Mouse (Mus musculus) heart, embryonic 14.5 days (tissue): ENCODE measurements around the gene Map3k6. TPM values are rescaled to one million over a fixed set of nuclear protein-coding genes. Genes with fewer than 3 reads are reported as not detected.
A peak's percentile ranks its signal among the peaks of the same experiment; 100 is the strongest.

Experiments used
- ATAC-seq: fragments of 200-750 bp; cut with Nextera tagmentation; 2 replicates; pipeline ENCODE4 v1.8.0; 2017; ENCODE audit warnings: low read depth, moderate TSS enrichment; ENCODE audit not compliant: insufficient number of reproducible peaks, insufficient read depth, low FRiP score
- H3K27ac ChIP-seq, 2 experiments: fragments of 200-500 bp in 1 of 2; fragments of 300-500 bp in 1 of 2; sonication (generic) in 1 of 2; replicated peaks in 1 of 2; 2 replicates each; pipeline ENCODE4 v1.5.1; 2012 to 2014; ENCODE audit warnings: low read depth in 2 of 2, low read length in 2 of 2, control low read depth in 1 of 2, mild to moderate bottlenecking in 1 of 2, mixed read lengths in 1 of 2; ENCODE audit not compliant: control insufficient read depth in 1 of 2, insufficient read depth in 1 of 2
- H3K27me3 ChIP-seq: fragments of 300-500 bp; sonication (generic); 2 replicates; pipeline ENCODE4 v1.6.1; 2014; ENCODE audit warnings: mild to moderate bottlenecking, low read length, control low read depth; ENCODE audit not compliant: control insufficient read depth, insufficient read depth
- H3K36me3 ChIP-seq: fragments of 300-500 bp; sonication (generic); 2 replicates; pipeline ENCODE4 v1.6.1; 2014; ENCODE audit warnings: mild to moderate bottlenecking, control low read depth, low read length, mixed read lengths; ENCODE audit not compliant: control insufficient read depth, insufficient read depth
- H3K4me1 ChIP-seq, 2 experiments: fragments of 200-500 bp in 1 of 2; fragments of 300-500 bp in 1 of 2; sonication (generic) in 1 of 2; 2 replicates each; pipeline ENCODE4 v1.6.1; 2012 to 2014; ENCODE audit warnings: low read length in 2 of 2, control low read depth in 1 of 2, mixed read lengths in 1 of 2; ENCODE audit not compliant: control insufficient read depth in 2 of 2, insufficient read depth in 2 of 2
- H3K4me2 ChIP-seq: fragments of 300-500 bp; sonication (generic); 2 replicates; pipeline ENCODE4 v1.6.1; 2014; ENCODE audit warnings: mild to moderate bottlenecking, low read length
- H3K4me3 ChIP-seq, 2 experiments: fragments of 200-500 bp in 1 of 2; fragments of 300-500 bp in 1 of 2; sonication (generic) in 1 of 2; 2 replicates each; pipeline ENCODE4 v1.5.1; 2012 to 2014; ENCODE audit warnings: low read length in 2 of 2, mild to moderate bottlenecking in 2 of 2, control low read depth in 1 of 2, low read depth in 1 of 2, moderate library complexity in 1 of 2; ENCODE audit not compliant: control insufficient read depth in 1 of 2, insufficient read depth in 1 of 2
- H3K9ac ChIP-seq: fragments of 300-500 bp; sonication (generic); 2 replicates; pipeline ENCODE4 v1.6.1; 2014; ENCODE audit warnings: mild to moderate bottlenecking, low read length
- H3K9me3 ChIP-seq: fragments of 300-500 bp; sonication (generic); 2 replicates; pipeline ENCODE4 v1.6.1; 2016; ENCODE audit warnings: low read length, control low read depth; ENCODE audit not compliant: control insufficient read depth
- WGBS: fragments of 180-500 bp; shearing (Covaris S2); extraction: QIAGEN DNeasy Blood & Tissue Kit; methylation state at CpG from one replicate; pipeline ENCODE4 v1.1.7; 2014; 5-methylcytosine and 5-hydroxymethylcytosine counted together
- polyA plus RNA-seq: library from polyadenylated mRNA; unstranded; fragments of >200 nt; fragmentation: Nextera tagmentation; extraction: Ambion mirVana; gene quantifications from 2 replicates; pipeline ENCODE4 v1.2.1, GENCODE M21; 2014

Gene Map3k6
- polyA plus RNA-seq, 1 experiment from 2014 or later, result 1.6 TPM

DNA sequence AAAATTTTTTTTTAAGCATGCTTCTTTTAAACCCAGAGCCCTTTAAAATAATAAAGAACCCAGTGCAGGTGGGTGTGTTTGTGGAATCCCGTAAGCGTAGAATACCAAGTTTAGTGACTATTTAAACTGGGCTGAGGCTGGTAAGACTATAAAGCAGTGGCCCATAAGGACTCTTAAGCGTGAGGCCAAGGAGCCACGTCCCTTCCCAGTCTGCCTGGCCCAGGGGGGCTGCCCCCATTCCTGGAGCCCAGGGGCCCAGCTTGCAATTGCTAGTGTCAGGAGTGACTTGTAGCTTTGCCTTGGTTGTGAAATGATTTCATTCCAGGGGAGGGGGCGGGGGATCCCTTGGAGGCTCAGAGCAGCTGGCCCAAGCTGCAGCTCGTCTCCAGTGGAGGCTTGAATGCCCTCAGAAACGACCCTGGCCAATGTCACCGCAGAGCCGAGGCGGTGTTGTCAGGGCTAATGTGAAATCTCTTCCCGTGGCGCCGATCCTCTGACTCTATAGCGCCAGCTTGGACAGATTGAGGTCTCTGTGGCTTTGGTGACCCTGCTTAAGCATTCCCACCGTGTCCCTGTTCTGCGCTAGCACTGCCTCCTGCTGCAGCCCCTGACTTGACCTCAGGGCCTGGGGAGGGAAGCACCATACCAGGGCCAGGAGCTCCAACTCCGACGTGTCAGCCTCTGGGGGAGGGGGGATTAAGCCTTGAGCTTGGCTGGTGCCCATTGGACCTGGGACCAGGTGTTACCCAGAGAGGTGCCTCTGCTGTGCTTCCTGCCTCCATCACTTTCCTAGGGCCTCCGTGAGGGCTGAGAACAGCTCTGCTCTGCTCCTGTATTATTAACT, 42.1 kb upstream of the Map3k6 start:
- Histone ChIP-seq H3K9me3 (no peaks in the 10 kb centered on the region), H3K27ac (peak overlapping the region; percentile 76 to 90), H3K4me2 (0 out of 2 replicates have a peak overlapping the region, but pooled peaks have one; percentile 0), H3K4me1 (peaks cover 50 to 55% of the 10 kb centered on the region in 2 experiments), H3K4me3 (no peak overlapping the region), H3K9ac (peak overlapping the region; percentile 54), H3K36me3 (peaks cover 42% of the 10 kb centered on the region), H3K27me3 (no peaks in the 10 kb centered on the region)
- peak; percentile 38; the same call in 1 of the 2 replicates for ATAC-seq
- 19% methylated on average over 19 of the region's 19 CpGs for WGBS

DNA sequence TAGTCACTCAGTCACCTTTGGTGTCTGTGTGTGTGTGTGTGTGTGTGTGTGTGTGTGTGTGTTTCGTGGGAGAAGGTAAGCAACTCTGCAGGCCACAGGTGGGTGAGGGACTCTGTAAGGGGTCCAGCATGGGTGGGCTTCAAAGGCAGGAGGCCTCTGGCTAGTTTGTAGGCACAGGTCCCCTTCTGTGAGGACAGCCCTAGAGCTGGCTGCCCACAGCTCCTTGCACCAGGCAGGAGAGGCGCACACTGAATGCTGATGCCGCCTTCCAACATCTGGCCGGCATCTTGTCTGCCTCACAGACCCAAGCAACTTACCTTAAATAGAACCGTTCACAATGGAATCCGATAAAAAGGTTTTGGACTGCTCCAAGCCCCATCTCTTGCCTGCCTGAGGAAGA, 40.9 kb upstream of the Map3k6 start:
- Histone ChIP-seq H3K9ac (peak overlapping the region; percentile 53), H3K27me3 (no peaks in the 10 kb centered on the region), H3K27ac (peak overlapping the region; percentile 71 to 90; a peak in 3 of 4 replicates), H3K9me3 (no peaks in the 10 kb centered on the region), H3K4me1 (peaks cover 54 to 61% of the 10 kb centered on the region in 2 experiments), H3K4me2 (0 out of 2 replicates have a peak overlapping the region, but pooled peaks have one; percentile 12), H3K36me3 (peaks cover 30% of the 10 kb centered on the region), H3K4me3 (no peak overlapping the region)
- WGBS, result 37% methylated on average over 6 of the region's 6 CpGs
- no peak for ATAC-seq

DNA sequence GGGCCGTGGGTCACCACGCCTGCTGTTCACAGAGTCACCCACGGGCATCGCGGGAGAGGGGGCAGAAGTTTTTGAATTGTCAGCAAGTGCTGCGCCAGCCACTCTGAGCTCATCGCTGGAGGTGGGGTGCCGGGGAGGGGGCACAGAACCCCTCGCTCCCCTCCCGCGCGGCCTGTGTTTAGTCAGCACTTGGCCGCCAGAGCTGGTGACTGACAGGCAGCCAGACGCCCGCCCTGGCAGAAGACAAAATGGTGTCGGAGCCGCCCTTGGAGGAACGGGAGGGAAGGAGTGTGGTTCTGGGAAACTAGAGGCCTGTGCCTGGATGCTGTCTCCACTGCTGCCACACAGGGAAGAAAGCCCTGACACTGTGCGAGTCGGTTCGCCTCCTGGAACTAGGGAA, 40.3 kb upstream of the Map3k6 start:
- Histone ChIP-seq H3K9ac (peak overlapping the region; percentile 53), H3K27ac (peak overlapping the region; percentile 71 to 90), H3K4me2 (peak overlapping the region; percentile 12), H3K4me3 (no peak overlapping the region), H3K4me1 (peaks cover 56 to 66% of the 10 kb centered on the region in 2 experiments), H3K36me3 (peaks cover 24% of the 10 kb centered on the region), H3K27me3 (no peaks in the 10 kb centered on the region), H3K9me3 (no peaks in the 10 kb centered on the region)
- WGBS, result 31% methylated on average over 21 of the region's 21 CpGs
- ATAC-seq, result no peak

- ATAC-seq, result no peak
- Histone ChIP-seq H3K9me3 (no peaks in the 10 kb centered on the region), H3K27ac (peak overlapping the region; percentile 71 to 90), H3K4me2 (peak overlapping the region; percentile 12; the same call in 1 of the 2 replicates), H3K4me3 (no peak overlapping the region), H3K9ac (peak overlapping the region; percentile 53; the same call in 1 of the 2 replicates), H3K4me1 (peaks cover 55 to 65% of the 10 kb centered on the region in 2 experiments), H3K27me3 (no peaks in the 10 kb centered on the region), H3K36me3 (peaks cover 15% of the 10 kb centered on the region)
- 55% methylated on average over 8 of the region's 8 CpGs for WGBS
Observed at GRCm38 (mm10) chr4:133201006-133201771, 39.4 kb upstream of the Map3k6 start.

DNA sequence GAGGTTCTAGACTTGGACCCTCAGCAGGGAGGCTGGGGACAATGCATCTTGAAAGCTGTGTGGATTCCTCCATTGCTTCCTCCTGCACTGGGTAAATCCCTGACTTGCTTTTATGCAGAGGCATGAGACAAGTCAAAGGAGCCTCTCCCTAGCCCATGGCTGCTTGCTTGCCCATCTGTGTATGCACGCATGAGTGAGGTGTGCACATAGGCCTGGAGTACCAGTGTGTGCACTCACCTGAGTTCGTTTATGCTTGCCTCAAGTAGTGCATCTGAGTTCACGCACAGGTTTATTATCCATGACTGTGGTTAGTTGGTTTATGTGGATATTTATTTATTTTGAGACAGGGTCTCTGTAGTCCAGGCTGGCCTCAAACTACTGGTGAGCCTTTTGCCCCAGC, 38.4 kb upstream of the Map3k6 start:
- ATAC-seq, result no peak
- WGBS, result 94% methylated on average over 3 of the region's 3 CpGs

GRCm38 (mm10) chr4:133203591-133203990, 37.0 kb upstream of the Map3k6 start:
- H3K36me3 ChIP-seq, result peaks cover 3% of the 10 kb centered on the region; the same call in 1 of the 2 replicates
- H3K4me1 ChIP-seq, result peaks cover 33 to 41% of the 10 kb centered on the region in 2 experiments
- H3K4me3 ChIP-seq, result no peak overlapping the region
- H3K9ac ChIP-seq, result no peak overlapping the region
- H3K9me3 ChIP-seq, result no peaks in the 10 kb centered on the region
- no peak overlapping the region for H3K27ac ChIP-seq
- no peak for ATAC-seq
- no peak overlapping the region for H3K4me2 ChIP-seq
- WGBS, result 57% methylated on average over 3 of the region's 3 CpGs
- no peaks in the 10 kb centered on the region for H3K27me3 ChIP-seq

More for the DNA sequence above, 38.4 kb upstream of the Map3k6 start:
- Histone ChIP-seq H3K4me2 (no peak overlapping the region), H3K36me3 (peaks cover 5% of the 10 kb centered on the region; the same call in 1 of the 2 replicates), H3K27me3 (no peaks in the 10 kb centered on the region), H3K9ac (no peak overlapping the region), H3K27ac (no peak overlapping the region), H3K9me3 (no peaks in the 10 kb centered on the region), H3K4me1 (peaks cover 45 to 54% of the 10 kb centered on the region in 2 experiments), H3K4me3 (no peak overlapping the region)

DNA sequence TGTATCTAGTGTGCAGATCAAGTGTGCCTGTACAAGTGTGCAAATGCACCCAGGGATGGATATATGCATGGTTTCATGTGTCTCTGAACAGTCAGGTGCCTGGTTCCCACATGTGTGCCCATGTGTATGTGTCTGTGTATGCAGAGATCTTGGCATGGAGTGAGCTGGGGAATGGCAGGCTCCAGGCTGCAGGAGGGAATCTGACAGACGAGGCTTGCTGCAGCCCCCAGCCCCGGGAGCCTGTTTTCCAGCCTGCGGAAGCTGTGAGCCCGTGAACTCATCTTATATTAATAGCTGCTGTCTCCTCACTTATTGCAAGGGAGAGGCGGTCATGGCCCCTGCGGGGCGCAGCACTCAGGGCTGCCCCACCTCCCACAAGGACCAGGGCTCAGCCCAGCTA, 36.2 kb upstream of the Map3k6 start:
- 17% methylated on average over 7 of the region's 7 CpGs for WGBS
- no peaks in the 10 kb centered on the region for H3K36me3 ChIP-seq
- H3K4me3 ChIP-seq, result no peak overlapping the region
- H3K4me2 ChIP-seq, result peak overlapping the region; percentile 27; the same call in 1 of the 2 replicates
- no peaks in the 10 kb centered on the region for H3K27me3 ChIP-seq
- peaks cover 29 to 33% of the 10 kb centered on the region in 2 experiments for H3K4me1 ChIP-seq
- peak overlapping the region; percentile 61 to 65; a peak in 3 of 4 replicates for H3K27ac ChIP-seq
- ATAC-seq, result no peak
- no peaks in the 10 kb centered on the region for H3K9me3 ChIP-seq
- H3K9ac ChIP-seq, result peak overlapping the region; percentile 60
